Mouse (Mus musculus): ENCODE data around the gene Ubiad1. TPM values are rescaled to one million over a fixed set of nuclear protein-coding genes. Genes with fewer than 3 reads are reported as not detected.

Gene Ubiad1
- 18.3 and 18.4 TPM in 2 replicates for polyA plus RNA-seq (2016; fragmentation: Nextera tagmentation; extraction: Ambion mirVana)

DNA sequence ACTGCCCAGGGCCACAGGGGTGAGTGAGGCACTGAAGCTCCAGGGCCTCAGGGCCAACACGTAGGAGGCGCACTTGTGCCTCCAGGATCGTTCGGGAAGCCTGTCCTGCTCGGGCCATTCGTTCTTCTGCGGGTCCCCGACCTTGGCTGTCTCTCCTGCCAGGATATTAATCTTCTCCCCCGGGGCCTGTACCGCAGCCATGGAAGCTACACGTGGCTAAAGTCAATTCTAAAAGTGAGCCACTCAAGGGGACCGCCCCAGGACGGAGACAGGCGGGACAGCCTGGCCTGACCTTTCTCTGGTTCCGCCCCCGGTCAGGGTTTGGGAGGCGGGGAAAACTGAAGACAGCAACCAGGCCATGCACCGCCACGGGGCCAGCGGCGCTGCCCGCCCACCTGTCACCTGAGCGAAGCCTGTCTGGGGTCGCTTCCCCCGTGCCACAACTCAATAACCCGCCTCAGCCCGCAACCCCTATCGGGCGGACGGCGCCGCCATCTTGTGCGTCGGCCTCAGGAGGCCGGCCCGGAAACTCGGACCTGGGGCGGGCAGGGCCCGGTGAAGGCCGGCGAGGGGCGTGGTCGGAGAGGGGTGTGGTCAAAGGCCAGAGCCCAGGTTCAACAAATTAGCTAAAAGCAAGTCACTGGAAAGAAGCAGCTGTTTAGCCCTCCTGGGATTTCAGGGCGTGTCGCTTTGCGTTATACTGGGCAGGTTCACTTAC lies at the start of gene Ubiad1:
Gene Ubiad1 (minus strand): TSS at position 522 of the 718 bp plus-strand sequence.
- H3K27ac ChIP-seq = peak within 1 kb of the TSS; percentile 76
- H3K27me3 ChIP-seq (replicated peaks) = no peaks in the 10 kb centered on the region
- H3K9ac ChIP-seq = peak within 1 kb of the TSS; percentile 83
- H3K9me3 ChIP-seq (replicated peaks) = no peaks in the 10 kb centered on the region
- WGBS (ENCODE audit: insufficient replicate concordance) = under 1% methylated on average over 46 of the region's 46 CpGs
- H3K36me3 ChIP-seq = peaks cover 22% of the 10 kb centered on the region; the same call in 1 of the 2 replicates
- H3K4me3 ChIP-seq = peak within 1 kb of the TSS; percentile 73
- peaks cover 60% of the 10 kb centered on the region for H3K4me1 ChIP-seq
- ATAC-seq = peak; percentile 75
- H3K4me2 ChIP-seq = peak within 1 kb of the TSS; percentile 82

GRCm38 (mm10) chr4:148491448-148491847 lies 46.9 kb upstream of the Ubiad1 start:
- Histone ChIP-seq H3K4me1 (0 out of 2 replicates have a peak, but pooled peaks cover 7% of the 10 kb centered on the region), H3K4me2 (no peak overlapping the region), H3K9me3 (replicated peaks) (no peaks in the 10 kb centered on the region), H3K36me3 (peaks cover 93% of the 10 kb centered on the region), H3K27me3 (replicated peaks) (no peaks in the 10 kb centered on the region), H3K9ac (no peak overlapping the region), H3K27ac (no peak overlapping the region), H3K4me3 (no peak overlapping the region)
- ATAC-seq = no peak
- 84% methylated on average over 7 of the region's 7 CpGs for WGBS (ENCODE audit: insufficient replicate concordance)

- H3K9me3 ChIP-seq (replicated peaks) = no peaks in the 10 kb centered on the region
- no peaks in the 10 kb centered on the region for H3K27me3 ChIP-seq (replicated peaks)
- H3K4me2 ChIP-seq = no peak overlapping the region
- H3K27ac ChIP-seq = no peak overlapping the region
- 78% methylated on average over 6 of the region's 6 CpGs for WGBS (ENCODE audit: insufficient replicate concordance)
- H3K9ac ChIP-seq = no peak overlapping the region
- H3K36me3 ChIP-seq = peaks cover 93% of the 10 kb centered on the region
- H3K4me1 ChIP-seq = 0 out of 2 replicates have a peak, but pooled peaks cover 7% of the 10 kb centered on the region
- no peak overlapping the region for H3K4me3 ChIP-seq
- no peak for ATAC-seq
These were observed 45.9 kb upstream of the Ubiad1 start for GRCm38 (mm10) chr4:148490502-148490901.

- Histone ChIP-seq H3K4me1 (no peaks in the 10 kb centered on the region), H3K9me3 (replicated peaks) (no peaks in the 10 kb centered on the region), H3K9ac (no peak overlapping the region), H3K27ac (no peak overlapping the region), H3K27me3 (replicated peaks) (no peaks in the 10 kb centered on the region), H3K36me3 (peaks cover 96% of the 10 kb centered on the region), H3K4me3 (no peak overlapping the region), H3K4me2 (no peak overlapping the region)
- no peak for ATAC-seq
- WGBS (ENCODE audit: insufficient replicate concordance) = 65% methylated on average over 2 of the region's 2 CpGs
These were observed 43.3 kb upstream of the Ubiad1 start for GRCm38 (mm10) chr4:148487841-148488240.

DNA sequence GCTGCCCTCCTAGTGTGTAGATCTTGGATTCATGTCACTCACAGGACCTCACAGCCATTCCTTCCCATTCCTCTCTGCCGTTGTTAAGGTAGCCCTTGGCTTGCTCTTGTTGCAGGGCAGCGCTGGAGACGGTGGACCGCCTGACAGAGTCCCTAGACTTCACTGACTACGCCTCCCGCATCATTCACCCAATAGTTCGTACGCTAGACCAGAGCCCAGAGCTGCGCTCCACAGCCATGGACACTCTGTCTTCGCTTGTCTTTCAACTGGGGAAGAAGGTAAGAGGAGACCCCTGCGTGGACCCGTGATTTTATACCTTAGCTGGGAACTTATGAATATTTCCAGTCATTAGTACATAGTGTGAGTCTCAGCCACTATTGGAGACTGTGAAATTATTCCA lies 39.9 kb upstream of the Ubiad1 start:
- no peaks in the 10 kb centered on the region for H3K27me3 ChIP-seq (replicated peaks)
- ATAC-seq = no peak
- no peaks in the 10 kb centered on the region for H3K4me1 ChIP-seq
- H3K4me3 ChIP-seq = no peak overlapping the region
- no peak overlapping the region for H3K27ac ChIP-seq
- WGBS (ENCODE audit: insufficient replicate concordance) = 90% methylated on average over 12 of the region's 12 CpGs
- H3K9me3 ChIP-seq (replicated peaks) = no peaks in the 10 kb centered on the region
- no peak overlapping the region for H3K9ac ChIP-seq
- H3K4me2 ChIP-seq = no peak overlapping the region
- peaks cover 95% of the 10 kb centered on the region for H3K36me3 ChIP-seq

DNA sequence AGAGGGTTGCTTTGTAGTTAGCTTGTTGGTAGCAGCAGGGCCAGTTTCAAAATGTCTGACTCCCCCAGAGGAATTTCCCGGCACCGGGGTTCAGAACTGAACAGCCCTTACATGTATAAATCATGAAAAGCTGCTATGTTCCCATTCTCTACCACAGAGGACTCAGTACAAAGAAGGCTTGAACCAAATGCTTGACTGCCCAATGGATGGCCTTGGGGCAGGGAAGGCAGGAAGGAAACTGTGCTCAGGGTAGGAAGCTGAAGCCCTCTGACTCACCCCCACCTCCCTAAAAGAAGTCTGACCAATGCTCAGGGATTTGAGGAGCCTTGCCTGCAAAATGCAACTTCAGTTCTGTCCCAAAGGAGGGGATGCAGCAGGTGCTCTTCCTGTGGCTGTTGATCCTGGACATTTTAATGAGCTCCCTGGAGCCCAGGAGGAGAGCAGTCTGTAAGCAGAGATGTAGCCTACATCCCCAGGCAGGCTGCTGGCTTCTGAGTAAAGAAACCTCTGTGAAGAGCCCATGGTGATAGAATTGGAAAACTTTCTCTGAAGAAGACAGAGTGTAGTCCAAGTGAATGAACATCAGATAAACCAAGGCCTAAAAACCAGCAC lies 37.1 kb upstream of the Ubiad1 start:
- no peaks in the 10 kb centered on the region for H3K9me3 ChIP-seq (replicated peaks)
- H3K36me3 ChIP-seq = peaks cover 95% of the 10 kb centered on the region
- H3K27me3 ChIP-seq (replicated peaks) = no peaks in the 10 kb centered on the region
- ATAC-seq = no peak
- WGBS (ENCODE audit: insufficient replicate concordance) = 83% methylated on average over 2 of the region's 2 CpGs
- H3K4me1 ChIP-seq = no peaks in the 10 kb centered on the region
- no peak overlapping the region for H3K9ac ChIP-seq
- H3K27ac ChIP-seq = no peak overlapping the region
- no peak overlapping the region for H3K4me3 ChIP-seq
- no peak overlapping the region for H3K4me2 ChIP-seq

GRCm38 (mm10) chr4:148480245-148480644 lies 35.7 kb upstream of the Ubiad1 start:
- 96% methylated on average over 2 of the region's 2 CpGs for WGBS (ENCODE audit: insufficient replicate concordance)
- Histone ChIP-seq H3K27ac (no peak overlapping the region), H3K4me2 (no peak overlapping the region), H3K4me1 (no peaks in the 10 kb centered on the region), H3K9me3 (replicated peaks) (no peaks in the 10 kb centered on the region), H3K27me3 (replicated peaks) (no peaks in the 10 kb centered on the region), H3K4me3 (no peak overlapping the region), H3K36me3 (peaks cover 95% of the 10 kb centered on the region), H3K9ac (no peak overlapping the region)
- ATAC-seq = no peak

DNA sequence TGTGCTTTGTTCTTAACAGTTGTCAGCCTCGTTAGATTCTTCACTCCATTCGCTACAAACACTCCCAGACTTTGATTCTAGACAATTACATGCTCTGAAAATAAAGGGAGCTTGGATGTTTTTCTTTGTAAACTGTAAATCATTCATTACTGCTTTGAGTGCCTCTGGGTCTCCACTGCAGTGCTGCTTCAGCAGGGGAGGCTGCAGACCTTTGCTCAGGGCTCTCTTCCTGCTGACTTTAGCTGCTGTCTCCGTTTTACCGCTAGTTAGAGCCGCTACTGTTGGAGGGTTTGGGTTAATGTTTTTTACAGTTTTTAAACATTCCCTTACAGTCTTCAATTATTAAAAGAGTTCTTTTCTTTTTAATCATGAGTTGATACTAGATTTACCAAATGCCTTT lies 28.9 kb upstream of the Ubiad1 start:
- Histone ChIP-seq H3K27me3 (replicated peaks) (no peaks in the 10 kb centered on the region), H3K4me1 (no peaks in the 10 kb centered on the region), H3K9ac (no peak overlapping the region), H3K36me3 (peaks cover 96% of the 10 kb centered on the region), H3K9me3 (replicated peaks) (no peaks in the 10 kb centered on the region), H3K27ac (no peak overlapping the region), H3K4me3 (no peak overlapping the region), H3K4me2 (no peak overlapping the region)
- WGBS (ENCODE audit: insufficient replicate concordance) = 91% methylated on average over 5 of the region's 5 CpGs
- no peak for ATAC-seq

DNA sequence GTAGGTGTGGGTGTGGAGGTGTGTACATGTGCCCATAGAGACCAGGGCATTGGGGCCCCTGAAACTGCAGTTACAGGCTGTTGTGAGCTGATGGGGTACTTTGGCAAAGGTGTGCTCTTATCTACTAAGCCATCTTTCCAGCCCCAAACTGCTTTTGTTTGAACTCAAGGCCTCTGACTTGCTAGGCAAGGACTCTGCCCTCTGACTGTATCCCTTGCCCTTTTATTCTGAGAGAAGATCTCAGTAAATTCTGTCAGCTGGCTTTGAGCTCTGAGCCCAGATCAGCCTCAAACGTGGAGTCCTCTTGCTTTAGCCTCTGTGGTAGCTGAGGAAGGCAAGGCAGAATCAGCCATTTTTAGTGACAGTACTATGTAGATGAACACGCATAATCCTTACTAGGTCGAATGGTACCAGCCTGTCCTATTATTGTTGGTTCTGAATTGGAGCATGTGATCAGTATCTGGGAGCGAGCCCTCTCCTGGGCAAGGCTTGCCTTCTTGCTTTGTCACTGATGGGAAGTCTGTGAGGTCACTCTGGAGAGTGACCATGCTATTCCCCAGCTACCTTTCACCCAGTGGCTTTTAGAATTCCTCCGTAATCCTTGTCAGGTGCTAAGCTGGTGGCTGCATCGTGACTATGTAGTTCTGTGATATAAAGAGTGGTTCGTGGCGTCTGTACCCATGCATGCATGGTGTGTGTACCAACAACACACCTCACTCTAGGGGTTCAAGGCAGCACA lies 28.0 kb upstream of the Ubiad1 start:
- Histone ChIP-seq H3K36me3 (peaks cover 97% of the 10 kb centered on the region), H3K27me3 (replicated peaks) (no peaks in the 10 kb centered on the region), H3K4me3 (no peak overlapping the region), H3K4me1 (no peaks in the 10 kb centered on the region), H3K9ac (no peak overlapping the region), H3K4me2 (no peak overlapping the region), H3K9me3 (replicated peaks) (no peaks in the 10 kb centered on the region), H3K27ac (no peak overlapping the region)
- ATAC-seq = no peak
- WGBS (ENCODE audit: insufficient replicate concordance) = 85% methylated on average over 8 of the region's 8 CpGs

DNA sequence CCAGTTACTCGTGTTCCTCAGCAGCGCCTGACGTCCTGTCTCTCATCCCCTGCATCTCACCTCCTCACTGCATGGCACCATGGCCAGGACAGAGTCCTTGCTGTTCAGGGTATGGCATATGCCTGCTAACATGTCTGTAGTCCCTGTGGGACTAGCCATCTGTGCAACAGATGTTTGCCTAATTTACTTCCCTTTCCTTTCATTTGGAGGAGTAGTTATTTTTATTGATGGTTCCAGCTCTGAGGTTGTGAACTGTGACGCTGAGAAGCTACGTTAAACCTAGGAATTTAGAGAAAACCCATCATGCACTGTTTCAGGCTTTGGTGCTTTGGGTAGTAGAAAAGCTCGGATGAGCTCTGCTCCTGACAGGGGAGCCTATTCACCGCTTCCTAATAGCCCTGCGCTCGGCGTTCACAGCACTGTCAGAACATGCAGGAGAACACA lies 26.8 kb upstream of the Ubiad1 start:
- Histone ChIP-seq H3K27me3 (replicated peaks) (no peaks in the 10 kb centered on the region), H3K9ac (no peak overlapping the region), H3K4me3 (no peak overlapping the region), H3K9me3 (replicated peaks) (no peaks in the 10 kb centered on the region), H3K27ac (no peak overlapping the region), H3K4me2 (no peak overlapping the region), H3K4me1 (no peaks in the 10 kb centered on the region), H3K36me3 (peaks cover 96% of the 10 kb centered on the region)
- WGBS (ENCODE audit: insufficient replicate concordance) = 91% methylated on average over 10 of the region's 10 CpGs
- ATAC-seq = no peak

DNA sequence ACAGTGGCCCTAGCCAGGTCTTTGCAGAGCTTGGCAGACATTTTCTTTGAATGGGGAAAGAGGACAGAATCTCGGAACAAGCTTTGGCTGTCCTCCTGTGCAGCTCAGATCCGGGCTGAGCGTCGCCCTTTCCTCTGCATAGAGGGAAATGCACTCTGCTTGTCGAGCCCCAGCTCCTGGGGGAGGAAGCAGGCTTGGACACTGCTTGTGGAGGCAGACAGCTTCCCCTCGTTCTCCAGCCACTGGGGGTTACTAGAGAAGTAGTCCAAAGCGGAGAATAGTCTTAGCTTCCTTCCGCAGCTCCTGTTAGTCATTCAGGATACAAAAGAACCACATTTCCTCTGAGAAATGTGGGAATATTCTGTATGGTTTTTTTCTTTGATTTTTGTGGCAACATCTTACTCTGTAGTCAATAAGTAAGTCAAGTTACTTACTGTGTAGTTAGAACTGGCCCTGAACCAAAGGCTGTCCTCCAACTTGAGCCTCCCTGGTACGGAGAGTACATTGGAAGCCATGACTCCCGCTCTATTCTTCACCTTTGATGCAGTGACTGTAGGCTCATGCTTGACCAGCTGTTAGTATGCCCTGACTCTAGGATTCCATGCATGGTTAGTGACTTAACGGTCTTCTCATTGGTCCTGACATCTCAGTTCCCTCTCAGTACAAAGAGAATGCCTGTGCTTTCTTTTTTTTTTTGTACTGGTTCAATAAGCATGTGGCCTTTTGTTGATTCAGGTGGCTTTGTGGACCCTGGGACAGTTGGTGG lies 25.1 kb upstream of the Ubiad1 start:
- no peaks in the 10 kb centered on the region for H3K4me1 ChIP-seq
- no peak overlapping the region for H3K4me2 ChIP-seq
- no peak overlapping the region for H3K9ac ChIP-seq
- H3K36me3 ChIP-seq = peaks cover 96% of the 10 kb centered on the region
- no peak for ATAC-seq
- H3K9me3 ChIP-seq (replicated peaks) = no peaks in the 10 kb centered on the region
- H3K27me3 ChIP-seq (replicated peaks) = no peaks in the 10 kb centered on the region
- H3K4me3 ChIP-seq = no peak overlapping the region
- no peak overlapping the region for H3K27ac ChIP-seq
- WGBS (ENCODE audit: insufficient replicate concordance) = 84% methylated on average over 11 of the region's 11 CpGs

Data from liver, embryonic 12.5 days (tissue).